Mouse (Mus musculus) liver, embryonic 14.5 days (tissue): ENCODE measurements around the gene B3gnt8. TPM values are rescaled to one million over a fixed set of nuclear protein-coding genes. Genes with fewer than 3 reads are reported as not detected.

Experiments
- ATAC-seq: fragments of 200-750 bp; cut with Nextera tagmentation; 2 replicates; pipeline ENCODE4 v1.8.0; 2017; ENCODE audit warnings: moderate number of reproducible peaks, mild to moderate bottlenecking, moderate library complexity; ENCODE audit not compliant: insufficient read depth
- DNase-seq, 3 experiments: peaks; one replicate each; pipeline ENCODE4 v3.0.0-alpha.2; 2012 to 2013; ENCODE audit warnings: low read depth in 3 of 3, low spot score in 3 of 3
- H3K27ac ChIP-seq: fragments of 300-500 bp; sonication (generic); 2 replicates; pipeline ENCODE4 v1.5.1; 2014; ENCODE audit warnings: moderate library complexity, mild to moderate bottlenecking, control low read depth, inconsistent platforms
- H3K27me3 ChIP-seq: fragments of 300-500 bp; sonication (generic); 2 replicates; pipeline ENCODE4 v1.6.1; 2014; ENCODE audit warnings: mild to moderate bottlenecking, low read length, moderate library complexity; ENCODE audit not compliant: control insufficient read depth, insufficient read depth
- H3K36me3 ChIP-seq: fragments of 300-500 bp; sonication (generic); replicated peaks from 2 replicates; pipeline ENCODE4 v1.6.1; 2014; ENCODE audit warnings: low read depth; ENCODE audit not compliant: control insufficient read depth, insufficient read depth
- H3K4me1 ChIP-seq, 2 experiments: fragments of 200-500 bp in 1 of 2; fragments of 300-500 bp in 1 of 2; sonication (generic) in 1 of 2; replicated peaks; 2 replicates each; pipeline ENCODE4 v1.6.1; 2012 to 2014; ENCODE audit warnings: antibody characterized with exemption in 1 of 2, inconsistent platforms in 1 of 2, low read length in 1 of 2; ENCODE audit not compliant: control insufficient read depth in 2 of 2, insufficient read depth in 2 of 2
- H3K4me2 ChIP-seq: fragments of 300-500 bp; sonication (generic); 2 replicates; pipeline ENCODE4 v1.6.1; 2014; ENCODE audit warnings: low read depth, mild to moderate bottlenecking, control low read depth, moderate library complexity
- H3K4me3 ChIP-seq, 2 experiments: fragments of 200-500 bp in 1 of 2; fragments of 300-500 bp in 1 of 2; sonication (generic) in 1 of 2; 2 replicates each; pipeline ENCODE4 v1.5.1; 2012 to 2014; ENCODE audit warnings: low read depth in 2 of 2, low read length in 2 of 2, mild to moderate bottlenecking in 2 of 2, control low read depth in 1 of 2, inconsistent platforms in 1 of 2, moderate library complexity in 1 of 2; ENCODE audit not compliant: insufficient read depth in 1 of 2
- H3K9ac ChIP-seq: fragments of 300-500 bp; sonication (generic); replicated peaks from 2 replicates; pipeline ENCODE4 v1.6.1; 2014; ENCODE audit warnings: mild to moderate bottlenecking, control low read depth, moderate library complexity
- H3K9me3 ChIP-seq: fragments of 300-500 bp; sonication (generic); 2 replicates; pipeline ENCODE4 v1.6.1; 2016; ENCODE audit warnings: low read length, mixed read lengths; ENCODE audit not compliant: control insufficient read depth
- CTCF ChIP-seq: IDR thresholded peaks from 2 replicates; pipeline ENCODE4 v1.5.1; 2016; ENCODE audit warnings: antibody characterized with exemption, low read depth, control low read depth
- EP300 ChIP-seq: IDR thresholded peaks from 2 replicates; pipeline ENCODE4 v1.6.1; 2016; ENCODE audit warnings: antibody characterized with exemption, low read depth
- WGBS: fragments of 180-500 bp; shearing (Covaris S2); extraction: QIAGEN DNeasy Blood & Tissue Kit; methylation state at CpG from one replicate; pipeline ENCODE4 v1.1.7; 2014; ENCODE audit not compliant: insufficient replicate concordance; 5-methylcytosine and 5-hydroxymethylcytosine counted together
- polyA plus RNA-seq, 2 experiments: library from polyadenylated mRNA; depleted of rRNA in 1 of 2; stranded (reverse) in 1 of 2; unstranded in 1 of 2; fragments of >200 nt; fragmentation: Nextera tagmentation in 1 of 2; extraction: Ambion mirVana in 1 of 2; gene quantifications; 2 replicates each; pipeline versions ENCODE4 v1.2.1 to v1.2.3; 2012 to 2014

B3gnt8 gene
- polyA plus RNA-seq, 2 experiments, result 0.81 to 1.6 TPM

GRCm38 (mm10) chr7:25657785-25658184 lies 31.3 kb downstream of the B3gnt8 start:
- Histone ChIP-seq H3K9ac (peak overlapping the region; percentile 62), H3K4me1 (peaks cover 7 to 17% of the 10 kb centered on the region in 2 experiments), H3K36me3 (no peaks in the 10 kb centered on the region), H3K27me3 (no peaks in the 10 kb centered on the region), H3K4me2 (peak overlapping the region; percentile 93), H3K9me3 (no peaks in the 10 kb centered on the region), H3K4me3 (peak overlapping the region; percentile 78), H3K27ac (no peak overlapping the region)
- TF ChIP-seq CTCF (no peak), EP300 (no peak)
- no peak for DNase-seq
- WGBS, result 30% methylated on average over 10 of the region's 10 CpGs
- no peak for ATAC-seq

GRCm38 (mm10) chr7:25658657-25659472 lies 32.4 kb downstream of the B3gnt8 start, which contains the start of the genes Bckdha and Exosc5:
Gene Bckdha (minus strand): TSS chr7:25658981.
Gene Exosc5 (plus strand): TSS chr7:25659164.
- Histone ChIP-seq H3K4me1 (peaks cover 7 to 17% of the 10 kb centered on the region in 2 experiments), H3K36me3 (no peaks in the 10 kb centered on the region), H3K27me3 (no peaks in the 10 kb centered on the region), H3K4me2 (peak within 1 kb of the TSS; percentile 93), H3K9ac (peak within 1 kb of the TSS; percentile 73), H3K4me3 (peak within 1 kb of the TSS; percentile 78 to 92), H3K27ac (no peak within 1 kb of the TSS), H3K9me3 (no peaks in the 10 kb centered on the region)
- ATAC-seq, result peak; percentile 97
- no peak for TF ChIP-seq CTCF
- TF ChIP-seq EP300, result peak; percentile 63; the same call in 1 of the 2 replicates
- DNase-seq, result peak; percentile 99
- WGBS, result under 1% methylated on average over 50 of the region's 50 CpGs

- ATAC-seq (no peak), DNase-seq (no peak)
- peaks cover 6% of the 10 kb centered on the region for H3K36me3 ChIP-seq
- no peaks in the 10 kb centered on the region for H3K9me3 ChIP-seq
- no peak overlapping the region for H3K27ac ChIP-seq
- TF ChIP-seq CTCF (no peak), EP300 (no peak)
- H3K9ac ChIP-seq, result no peak overlapping the region
- no peak overlapping the region for H3K4me3 ChIP-seq
- 88% methylated on average over 8 of the region's 8 CpGs for WGBS
- no peaks in the 10 kb centered on the region for H3K4me1 ChIP-seq
- H3K27me3 ChIP-seq, result no peaks in the 10 kb centered on the region
- no peak overlapping the region for H3K4me2 ChIP-seq
Measured at GRCm38 (mm10) chr7:25666381-25666780, 39.9 kb downstream of the B3gnt8 start.

GRCm38 (mm10) chr7:25669158-25669557 lies 42.7 kb downstream of the B3gnt8 start:
- ATAC-seq, result no peak

GRCm38 (mm10) chr7:25669631-25670030 lies 43.2 kb downstream of the B3gnt8 start:
- Histone ChIP-seq H3K36me3 (peaks cover 4% of the 10 kb centered on the region), H3K4me3 (no peak overlapping the region), H3K4me1 (no peaks in the 10 kb centered on the region), H3K4me2 (no peak overlapping the region), H3K27me3 (peaks cover 11% of the 10 kb centered on the region), H3K9me3 (no peaks in the 10 kb centered on the region), H3K9ac (no peak overlapping the region), H3K27ac (no peak overlapping the region)
- ATAC-seq (no peak), DNase-seq (no peak)
- WGBS, result 90% methylated on average over 9 of the region's 9 CpGs
- TF ChIP-seq EP300, result no peak
- no peak for TF ChIP-seq CTCF

More at GRCm38 (mm10) chr7:25669158-25669557, 42.7 kb downstream of the B3gnt8 start:
- 64% methylated on average over 10 of the region's 10 CpGs for WGBS
- Histone ChIP-seq H3K27me3 (peaks cover 6% of the 10 kb centered on the region), H3K9me3 (no peaks in the 10 kb centered on the region), H3K9ac (no peak overlapping the region), H3K4me1 (no peaks in the 10 kb centered on the region), H3K4me3 (no peak overlapping the region), H3K27ac (no peak overlapping the region), H3K36me3 (peaks cover 6% of the 10 kb centered on the region), H3K4me2 (no peak overlapping the region)
- DNase-seq, result no peak
- TF ChIP-seq CTCF (no peak), EP300 (no peak)
